Mouse (Mus musculus): ENCODE results near the gene Maff.

Gene Maff

DNA sequence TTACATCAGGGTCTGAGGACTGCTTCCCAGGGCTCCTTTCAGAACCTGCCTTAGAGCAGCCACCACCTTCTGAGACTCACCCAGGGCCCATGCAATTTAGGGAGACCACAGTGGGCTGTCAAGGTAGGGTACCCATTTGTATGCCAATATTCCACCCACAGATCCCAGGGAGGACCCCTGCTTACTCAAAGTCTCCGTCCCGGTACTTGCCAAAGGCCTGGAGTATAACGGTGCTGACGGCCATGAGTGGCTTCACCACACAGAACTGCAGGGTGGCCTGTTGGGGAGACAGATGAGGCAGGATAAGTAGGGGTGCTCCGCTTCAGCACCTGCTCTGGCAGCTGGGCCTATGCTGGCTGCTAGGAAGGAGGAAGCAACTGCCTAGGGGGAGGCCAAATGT lies 20.0 kb downstream of the Maff start:
- no peak for DNase-seq

- no peak for DNase-seq
Observed at GRCm38 (mm10) chr15:79368313-79368811, 21.9 kb downstream of the Maff start.

- no peak for DNase-seq
Observed at GRCm38 (mm10) chr15:79368861-79369440, 22.5 kb downstream of the Maff start.

DNA sequence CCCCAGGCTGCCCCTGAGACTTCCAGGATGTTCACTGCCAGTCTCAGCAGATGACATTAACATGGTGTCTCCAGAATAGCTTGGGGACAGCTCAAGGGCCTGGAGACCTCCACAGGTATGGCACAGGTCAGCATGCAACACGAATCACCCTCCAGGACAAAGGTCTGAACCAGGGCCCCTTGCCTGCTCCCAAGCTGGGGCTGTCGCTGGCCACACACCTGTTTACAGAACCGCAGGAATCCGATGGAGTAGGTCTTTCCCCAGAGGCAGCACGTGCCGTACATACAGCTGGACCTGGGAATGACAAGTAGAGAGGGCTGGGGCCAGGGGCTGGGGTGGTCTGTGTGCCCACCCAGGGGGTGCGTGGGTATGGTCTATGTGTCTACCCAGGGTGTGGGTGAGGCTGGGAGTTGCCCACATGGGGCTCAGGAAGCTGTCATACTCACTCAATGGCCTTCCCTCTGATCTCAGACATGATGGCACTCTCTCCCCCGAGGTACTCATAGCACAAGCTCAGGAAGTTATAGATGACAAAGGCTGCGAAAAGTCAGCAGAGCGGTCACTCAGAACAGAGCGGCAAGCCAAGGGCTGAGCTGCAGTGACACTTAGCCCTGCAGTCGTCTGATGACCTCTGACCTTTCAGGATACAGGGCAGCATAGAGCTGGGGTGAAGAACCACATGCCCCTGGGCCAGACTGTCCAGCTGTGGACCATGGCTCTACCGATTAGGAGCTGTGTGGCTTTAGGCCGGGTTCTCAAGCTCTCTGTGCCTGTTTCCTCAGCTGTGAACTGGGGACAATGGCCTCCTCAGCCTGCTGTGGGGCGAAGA lies 23.2 kb downstream of the Maff start:
- DNase-seq = no peak

DNA sequence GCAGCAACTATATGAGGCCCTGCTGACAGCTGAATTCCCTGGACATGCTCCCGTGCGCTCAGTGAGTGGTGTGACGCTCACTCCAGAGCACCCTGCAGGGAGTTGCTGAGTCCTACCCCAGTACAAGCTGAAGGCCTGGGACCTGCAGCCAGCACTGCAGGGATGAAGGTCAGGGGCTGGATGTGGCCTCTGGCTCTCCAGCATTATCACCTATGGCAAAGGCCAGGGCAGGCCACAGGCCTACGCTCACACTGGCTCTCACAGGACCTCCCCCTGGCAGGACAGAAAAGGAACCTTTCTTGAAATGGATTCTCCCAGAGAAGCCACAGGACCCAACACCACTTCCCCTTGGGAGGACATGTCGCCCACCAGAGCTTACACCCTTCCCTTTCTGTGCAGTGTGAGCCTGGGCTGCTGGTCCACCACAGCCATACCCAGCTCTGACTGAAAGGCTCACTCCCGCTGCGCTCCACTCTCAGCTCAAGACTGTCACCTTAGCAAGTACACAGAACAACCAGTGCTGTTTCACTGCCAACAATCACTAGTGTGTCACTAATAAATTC lies 23.9 kb downstream of the Maff start:
- DNase-seq = no peak

DNA sequence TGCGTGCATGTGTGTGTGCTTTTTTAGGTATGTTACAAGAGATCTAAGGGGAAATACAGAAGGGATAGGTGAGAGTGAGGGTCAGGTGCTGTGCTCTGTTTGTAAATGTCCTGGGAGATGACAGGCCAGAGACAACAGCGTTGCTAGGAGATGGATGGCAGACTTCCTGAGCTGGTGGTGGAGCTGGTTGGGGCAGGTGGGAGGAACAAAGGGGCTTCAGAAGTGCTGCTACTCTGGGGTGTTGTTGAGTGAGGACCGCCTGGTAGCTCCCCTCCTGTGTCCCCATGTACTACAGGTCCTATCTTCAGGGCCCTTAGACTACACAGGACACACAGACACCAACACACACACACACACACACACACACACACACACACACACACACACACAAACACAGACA lies 28.3 kb downstream of the Maff start:
- no peak for DNase-seq

DNA sequence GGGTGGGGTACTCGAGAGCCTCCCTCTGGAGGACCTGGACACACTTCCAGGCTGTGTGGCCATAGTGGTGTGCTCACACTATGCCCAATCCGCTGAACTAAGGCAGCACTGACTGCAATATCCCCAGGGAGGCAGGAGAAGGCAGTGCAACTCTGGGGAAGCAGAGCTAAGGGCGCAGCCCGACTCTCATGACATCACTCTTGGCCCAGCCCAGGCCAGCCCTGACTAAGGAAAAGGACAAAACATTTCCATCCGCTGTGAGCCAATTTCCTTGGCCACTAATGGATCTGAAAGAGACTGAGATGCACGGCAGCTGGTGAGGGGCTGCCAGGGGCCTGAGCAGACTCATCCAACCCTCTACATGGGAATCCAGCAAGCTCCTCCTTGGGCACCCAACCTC lies 31.3 kb downstream of the Maff start:
- DNase-seq = no peak

- no peak for DNase-seq
Observed at GRCm38 (mm10) chr15:79378608-79379007, 32.2 kb downstream of the Maff start.

DNA sequence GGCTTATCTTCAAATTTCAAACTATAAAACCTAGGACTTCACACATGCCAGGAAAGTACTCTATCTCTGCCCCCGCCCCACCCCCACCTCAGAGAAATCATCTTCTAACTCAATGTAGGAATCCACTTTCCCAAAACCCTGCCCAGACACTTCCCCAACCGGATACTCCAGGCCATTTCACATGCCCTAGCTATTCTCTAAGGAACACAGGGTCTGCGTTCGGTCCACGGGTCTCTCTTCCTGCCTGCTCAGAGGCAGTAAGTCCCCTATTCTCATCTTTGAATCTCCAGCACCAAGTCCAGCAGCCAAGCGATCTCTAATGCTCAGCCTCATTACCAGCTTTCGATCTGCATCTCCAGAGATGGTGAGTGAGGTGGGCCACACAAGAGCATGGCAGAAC lies 33.2 kb downstream of the Maff start:
- no peak for DNase-seq

GRCm38 (mm10) chr15:79380468-79381444 lies 34.3 kb downstream of the Maff start:
- DNase-seq = peak; percentile 82 to 93

DNA sequence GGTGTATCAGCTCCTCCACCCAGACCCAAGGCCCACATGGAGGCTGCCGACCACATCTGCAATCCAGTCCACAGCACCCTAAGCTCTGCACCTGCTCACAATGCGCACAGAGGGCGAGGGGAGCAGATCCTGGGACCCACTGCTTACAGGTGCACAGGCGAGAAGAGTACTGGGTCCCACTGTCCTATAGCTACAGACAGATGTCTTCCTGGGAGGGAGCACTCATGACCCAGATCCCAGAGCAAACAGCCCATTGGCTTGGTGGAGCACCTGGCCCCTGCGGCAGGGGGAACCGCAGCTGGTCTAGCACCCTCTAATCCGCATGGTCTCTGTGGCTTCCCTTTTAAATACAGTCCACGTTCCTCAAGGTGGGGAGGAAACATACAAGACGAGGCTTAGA lies 35.2 kb downstream of the Maff start:
- no peak for DNase-seq

DNA sequence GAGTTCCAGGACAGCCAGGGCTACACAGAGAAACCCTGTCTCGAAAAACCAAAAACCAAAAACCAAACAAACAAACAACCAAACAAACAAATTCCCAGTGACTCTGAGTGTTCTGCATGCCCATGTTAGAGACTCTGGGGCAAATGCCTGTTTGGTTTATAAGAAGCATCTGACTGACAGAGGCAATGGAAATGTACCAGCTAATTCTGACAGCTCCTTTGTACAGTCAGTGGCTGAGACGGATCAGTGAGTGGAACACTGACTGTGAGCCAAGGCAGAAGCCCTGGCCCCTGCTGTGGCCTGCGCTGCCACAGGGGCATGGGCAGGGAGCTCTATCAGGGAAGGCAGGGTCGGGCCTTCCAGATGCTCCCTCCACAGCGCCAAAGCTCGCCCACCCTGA lies 40.7 kb downstream of the Maff start:
- no peak for DNase-seq

DNA sequence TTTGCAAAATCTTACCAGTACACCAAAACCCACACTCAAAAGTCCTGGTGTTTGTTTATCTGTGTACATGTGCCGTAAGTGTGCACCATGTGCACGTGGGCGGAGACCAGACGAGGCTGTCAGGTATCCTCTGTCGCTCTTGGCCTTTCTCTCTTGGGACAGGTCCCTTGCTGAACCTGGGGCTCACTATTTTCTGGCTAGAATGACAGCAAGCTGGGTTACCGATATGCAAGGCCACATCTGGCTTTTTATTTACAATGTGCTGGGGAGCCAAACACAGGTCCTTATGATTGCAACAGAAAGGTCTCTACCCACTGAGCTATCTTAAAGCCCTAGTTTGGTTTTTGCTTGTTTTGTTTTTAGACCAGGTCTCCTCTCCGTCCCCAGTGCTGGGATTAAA lies 41.2 kb downstream of the Maff start:
- DNase-seq = no peak

GRCm38 (mm10) chr15:79388171-79388570 lies 41.8 kb downstream of the Maff start:
- no peak for DNase-seq

DNA sequence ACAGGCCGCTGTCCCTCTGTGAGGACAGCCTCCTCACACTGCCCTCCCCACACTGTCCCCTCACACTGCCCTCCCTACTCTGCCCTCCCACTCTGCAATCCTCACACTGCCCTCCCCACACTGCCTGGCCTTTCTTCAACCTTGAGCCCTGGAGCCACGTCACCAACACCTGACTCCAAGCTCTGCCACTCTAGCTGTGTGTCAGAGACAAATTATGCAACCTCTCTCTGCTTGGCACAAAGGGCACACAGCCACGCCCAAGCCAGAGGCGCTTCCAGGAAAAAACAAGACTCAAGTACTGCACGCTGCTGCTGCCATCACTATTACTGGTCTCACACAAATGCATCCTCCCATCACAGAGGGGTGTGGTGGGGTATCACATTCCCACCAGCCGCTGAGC lies 44.0 kb downstream of the Maff start:
- DNase-seq = no peak

GRCm38 (mm10) chr15:79391447-79392093 lies 45.1 kb downstream of the Maff start:
- DNase-seq = peak in 1 of 2 experiments; percentile 35

DNA sequence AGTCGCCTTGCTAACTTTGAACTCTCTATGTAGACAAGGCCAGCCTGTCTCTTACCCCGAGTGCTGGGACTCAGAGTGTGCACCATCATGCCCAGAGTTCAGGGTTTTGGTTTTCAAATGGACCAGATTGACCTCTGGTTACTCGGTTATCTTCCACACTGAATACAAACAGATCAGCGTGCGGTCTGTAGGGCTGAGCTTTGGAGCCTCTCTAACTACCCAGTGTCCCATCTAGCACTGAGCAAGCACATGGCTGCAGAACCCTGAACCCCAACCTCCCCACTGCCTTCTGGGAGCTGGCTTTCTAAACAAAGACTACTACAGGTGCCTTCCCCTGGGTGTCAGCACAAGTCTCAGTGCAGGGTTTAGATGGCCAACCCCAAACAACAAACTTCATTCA lies 46.1 kb downstream of the Maff start:
- no peak for DNase-seq

- DNase-seq = no peak
Observed at GRCm38 (mm10) chr15:79393101-79393500, 46.7 kb downstream of the Maff start.

GRCm38 (mm10) chr15:79394842-79395241 lies 48.4 kb downstream of the Maff start:
- DNase-seq = no peak

DNA sequence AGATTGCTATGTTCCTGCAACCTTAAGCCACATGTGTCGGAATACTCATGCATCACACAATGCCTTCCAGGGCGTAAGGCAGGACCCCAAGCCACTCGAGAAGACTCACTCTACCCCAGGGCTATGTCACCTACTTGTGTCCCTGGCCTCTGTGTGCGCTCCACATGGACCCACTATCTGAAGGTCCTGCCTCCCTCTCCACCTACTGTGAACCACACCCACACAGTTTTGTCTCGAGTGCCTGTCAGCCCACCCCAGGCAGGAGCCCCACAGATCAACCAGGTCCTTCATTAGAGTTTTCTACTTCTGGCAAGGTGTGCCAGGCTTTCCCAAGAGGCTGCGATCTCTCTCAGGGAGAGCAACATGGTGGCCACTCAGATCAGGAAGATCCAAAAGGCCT lies 48.9 kb downstream of the Maff start:
- DNase-seq = no peak

DNA sequence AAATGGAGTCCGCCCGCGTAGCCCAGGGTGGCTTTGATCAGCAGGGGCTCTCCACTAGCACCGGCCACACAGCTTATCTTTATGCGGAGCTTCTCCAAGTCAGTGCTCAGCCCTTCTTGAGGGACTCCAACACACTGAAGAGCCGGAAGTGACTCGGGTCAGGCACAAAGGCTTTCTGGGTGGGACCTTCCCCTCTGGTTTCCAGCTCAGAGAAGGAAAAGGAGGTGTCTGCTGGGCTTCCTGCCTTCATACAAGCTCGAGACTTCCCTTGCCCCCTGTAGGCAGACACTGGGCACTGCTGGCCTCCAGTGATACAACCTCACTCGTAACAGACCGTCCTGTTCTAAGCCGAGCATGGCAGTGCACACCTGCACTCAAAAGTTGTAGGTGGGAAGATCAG lies 50.3 kb downstream of the Maff start:
- no peak for DNase-seq
